9 mouse cellular contexts compared by ENCODE assay signal in the genomic region with DNA sequence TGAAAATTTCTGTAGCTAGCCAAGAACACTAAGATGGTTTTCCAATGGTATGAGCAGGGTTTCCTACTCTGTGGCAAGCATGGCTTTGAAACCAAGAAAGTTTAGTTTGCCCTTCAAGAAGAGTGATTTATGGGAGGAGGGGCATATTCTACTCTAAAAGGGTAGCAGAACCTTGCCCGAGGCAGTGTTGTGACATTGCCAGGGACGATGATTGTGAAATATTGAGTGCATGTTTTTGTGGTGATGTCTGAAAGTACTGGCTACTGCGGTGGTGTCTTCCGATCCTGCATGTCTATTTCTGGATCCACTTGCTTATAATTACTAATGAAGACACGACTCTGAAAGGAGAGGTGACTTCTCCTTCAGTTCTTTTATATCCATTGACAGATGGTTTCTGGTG.
A peak's percentile ranks its signal among the peaks of the same experiment; 100 is the strongest.
DNase-seq lines count a peak whose midpoint lies in the region; ATAC-seq and TF ChIP-seq lines count a peak whose summit lies in the region.
"Had no signal": no experiment of that assay in that cellular context is flagged by ENCODE, and none has a peak within 500 bp of the region (broad histone marks: within the 10 kb centered on the region; RNA-seq: fewer than 3 reads in every experiment).

No protein-coding gene starts in this region.

- no peaks in the 10 kb centered on the region for H3K4me1 ChIP-seq in kidney, embryonic 15.5 days
- no peaks in the 10 kb centered on the region for H3K4me1 ChIP-seq in cerebellum, adult 2 months (ENCODE audit: control insufficient read depth, insufficient read depth, low read length)
- H3K4me1 ChIP-seq: heart, embryonic 13.5 days had no signal

- TF ChIP-seq POLR2A in cerebellum, adult 2 months (IDR thresholded peaks at IDR 0.05; ENCODE audit: borderline replicate concordance, insufficient read depth, low read length) = no peak

- peak; percentile 3 for DNase-seq in kidney, adult 18-20 months
- peak; percentile 62 to 91 for DNase-seq in adrenal gland, adult (ENCODE audit: inconsistent age in 2 of 2, low spot score in 1 of 2)
- DNase-seq in gastrocnemius, adult 8-10 months (ENCODE audit: low spot score in 2 of 2) = peak; percentile 48 to 55
- DNase-seq in lung, postnatal 10 days = peak; percentile 16
- no peak for DNase-seq in testis, postnatal 14 days (ENCODE audit: low spot score)
- DNase-seq in frontal cortex, postnatal 10 days (ENCODE audit: low spot score in 2 of 2) = no peak
- no peak for DNase-seq in cerebellum, adult 2 months

- H3K27me3 ChIP-seq in kidney, embryonic 15.5 days = no peaks in the 10 kb centered on the region
- no peaks in the 10 kb centered on the region for H3K27me3 ChIP-seq in cerebellum, adult 2 months (ENCODE audit: control insufficient read depth, insufficient read depth, low read length)
- H3K27me3 ChIP-seq: heart, embryonic 13.5 days had no signal

- H3K36me3 ChIP-seq in kidney, embryonic 15.5 days = no peaks in the 10 kb centered on the region
- H3K36me3 ChIP-seq: heart, embryonic 13.5 days had no signal

- H3K4me3 ChIP-seq in kidney, embryonic 15.5 days (replicated peaks) = no peak overlapping the region
- no peak overlapping the region for H3K4me3 ChIP-seq in cerebellum, adult 2 months (replicated peaks; ENCODE audit: insufficient read depth, low read depth, low read length)
- H3K4me3 ChIP-seq: heart, embryonic 13.5 days had no signal

- H3K9ac ChIP-seq in kidney, embryonic 15.5 days = no peak overlapping the region
- H3K9ac ChIP-seq: heart, embryonic 13.5 days had no signal

- H3K27ac ChIP-seq in kidney, embryonic 15.5 days = no peak overlapping the region
- no peak overlapping the region for H3K27ac ChIP-seq in cerebellum, adult 2 months (ENCODE audit: insufficient read depth, low read length)
- H3K27ac ChIP-seq: heart, embryonic 13.5 days had no signal

- H3K9me3 ChIP-seq in kidney, embryonic 15.5 days (replicated peaks) = no peaks in the 10 kb centered on the region
- H3K9me3 ChIP-seq: heart, embryonic 13.5 days had no signal

- 74% methylated on average over 5 of the region's 5 CpGs for WGBS in kidney, embryonic 15.5 days
- WGBS in cerebellum, adult 2 months = 58% methylated on average over 5 of the region's 5 CpGs

- no peak overlapping the region for H3K4me2 ChIP-seq in kidney, embryonic 15.5 days
- H3K4me2 ChIP-seq: heart, embryonic 13.5 days had no signal

- TF ChIP-seq CTCF in cerebellum, adult 2 months (IDR thresholded peaks at IDR 0.05; ENCODE audit: borderline replicate concordance, insufficient read depth, low read depth, low read length) = no peak

- ATAC-seq in kidney, embryonic 15.5 days (replicated peaks; ENCODE audit: low FRiP score) = no peak

Comparison
In these comparisons a context has a peak if more than half of its experiments do, and no peak if none do; other contexts are left out.
1. DNase-seq: peak in kidney, adult 18-20 months (single experiment), adrenal gland, adult (2 of 2), gastrocnemius, adult 8-10 months (2 of 2) and lung, postnatal 10 days (single experiment); none in testis, postnatal 14 days (single experiment), frontal cortex, postnatal 10 days (0 of 2) and cerebellum, adult 2 months (0 of 2).